Mouse (Mus musculus) ES-E14 (cell line): ENCODE results near the gene Prkcb.

ENCODE experiments used
- CHD2 ChIP-seq: IDR thresholded peaks from 2 replicates; pipeline ENCODE4 v1.6.1; 2014; ENCODE audit warnings: mild to moderate bottlenecking, low read depth, low read length, inconsistent platforms
- MAFK ChIP-seq: IDR thresholded peaks from 2 replicates; pipeline ENCODE4 v1.6.1; 2014; ENCODE audit warnings: mild to moderate bottlenecking, low read depth, low read length, inconsistent platforms; ENCODE audit not compliant: insufficient read depth
- ZC3H11A ChIP-seq: IDR thresholded peaks from 2 replicates; pipeline ENCODE4 v1.6.1; 2012; ENCODE audit warnings: low read depth, mild to moderate bottlenecking, inconsistent platforms, low read length, borderline replicate concordance

DNA sequence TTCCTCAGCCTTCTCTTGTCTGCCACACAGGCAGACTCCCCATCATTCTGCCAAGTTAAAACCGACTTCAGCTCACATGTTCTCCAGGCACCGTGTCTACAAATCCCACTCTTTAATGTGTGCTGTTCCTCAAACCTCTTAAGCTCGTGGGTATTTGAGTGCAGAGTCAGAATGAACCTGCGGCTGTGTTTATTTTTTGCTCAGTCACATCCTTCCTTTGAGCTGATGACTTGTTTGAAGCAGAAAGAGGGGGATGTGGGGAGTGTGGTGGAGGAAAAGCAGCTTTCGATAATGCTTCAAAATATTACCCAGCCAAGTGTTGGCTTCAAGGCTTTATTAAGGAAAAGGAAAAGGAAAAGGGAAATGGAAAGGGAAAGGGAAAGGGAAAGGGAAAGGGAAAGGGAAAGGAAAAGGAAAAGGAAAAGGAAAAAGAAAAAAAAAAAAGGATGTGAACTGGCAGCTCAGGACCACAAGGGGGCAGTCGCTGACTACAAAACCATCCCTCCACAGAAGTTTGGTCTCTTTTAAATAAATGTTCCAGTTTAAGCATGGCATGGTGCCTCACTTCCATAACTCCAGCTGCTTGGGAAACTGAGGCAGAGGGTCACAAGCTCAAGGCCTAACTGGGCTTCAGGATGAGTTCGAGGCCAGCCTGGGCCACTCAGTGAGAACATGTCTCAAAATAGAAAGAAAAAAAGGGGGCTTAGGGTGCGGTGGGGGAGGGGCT lies 177.4 kb downstream of the Prkcb start:
- TF ChIP-seq CHD2 (no peak), MAFK (no peak), ZC3H11A (peak; percentile 90)
